Mouse (Mus musculus) myocyte (in vitro differentiated cells): ENCODE measurements around the gene Ugt1a8. TPM values are rescaled to one million over a fixed set of nuclear protein-coding genes. Genes with fewer than 3 reads are reported as not detected.

Experiments used
- H3K27me3 ChIP-seq: one replicate; pipeline ENCODE4 v1.6.1; 2011; ENCODE audit not compliant: control insufficient read depth, insufficient read depth, insufficient read length
- H3K36me3 ChIP-seq: one replicate; pipeline ENCODE4 v1.6.1; 2011; ENCODE audit not compliant: control insufficient read depth, insufficient read depth
- H3K4me2 ChIP-seq: one replicate; pipeline ENCODE4 v1.6.1; 2011; ENCODE audit warnings: low read depth, control low read depth
- H3K4me3 ChIP-seq: one replicate; pipeline ENCODE4 v1.5.1; 2011; ENCODE audit warnings: mild to moderate bottlenecking, control low read depth, moderate library complexity
- H3K79me2 ChIP-seq: one replicate; pipeline ENCODE4 v1.6.1; 2011; ENCODE audit not compliant: control insufficient read depth, insufficient read depth
- H3ac ChIP-seq: one replicate; pipeline ENCODE4 v1.6.1; 2011; ENCODE audit not compliant: control insufficient read depth, insufficient read length
- CEBPB ChIP-seq: IDR thresholded peaks from 2 replicates; pipeline ENCODE4 v1.6.1; 2011; ENCODE audit warnings: mild to moderate bottlenecking, moderate library complexity; ENCODE audit not compliant: poor library complexity, insufficient read depth, severe bottlenecking
- E2F4 ChIP-seq: IDR thresholded peaks from one replicate; pipeline ENCODE4 v1.6.1; 2011; ENCODE audit warnings: mild to moderate bottlenecking, control low read depth, moderate library complexity; ENCODE audit not compliant: insufficient read depth
- MAX ChIP-seq: IDR thresholded peaks from one replicate; pipeline ENCODE4 v1.6.1; 2011; ENCODE audit warnings: low read depth, mild to moderate bottlenecking, control low read depth
- MYOD1 ChIP-seq, 3 experiments: IDR thresholded peaks; one replicate each; pipeline ENCODE4 v1.6.1; 2011; ENCODE audit warnings: control low read depth in 2 of 3, low read depth in 2 of 3, mild to moderate bottlenecking in 2 of 3, moderate library complexity in 1 of 3; ENCODE audit not compliant: insufficient read length in 2 of 3, control insufficient read depth in 1 of 3
- MYOG ChIP-seq, 3 experiments: IDR thresholded peaks; one replicate each; pipeline ENCODE4 v1.6.1; 2011; ENCODE audit warnings: control low read depth in 2 of 3, low read depth in 2 of 3, mild to moderate bottlenecking in 2 of 3; ENCODE audit not compliant: insufficient read length in 2 of 3, control insufficient read depth in 1 of 3, insufficient read depth in 1 of 3
- POLR2A ChIP-seq: IDR thresholded peaks from one replicate; pipeline ENCODE4 v1.6.1; 2011; ENCODE audit warnings: low read depth, mild to moderate bottlenecking, control low read depth, moderate library complexity; ENCODE audit not compliant: insufficient read length
- POLR2AphosphoS2 ChIP-seq: IDR thresholded peaks from one replicate; pipeline ENCODE4 v1.6.1; 2011; ENCODE audit warnings: low read depth, control low read depth; ENCODE audit not compliant: insufficient read length
- REST ChIP-seq: IDR thresholded peaks from one replicate; pipeline ENCODE4 v1.6.1; 2011; ENCODE audit warnings: mild to moderate bottlenecking, control low read depth, moderate library complexity; ENCODE audit not compliant: insufficient read depth, insufficient read length
- SRF ChIP-seq: IDR thresholded peaks from one replicate; pipeline ENCODE4 v1.6.1; 2011; ENCODE audit warnings: low read depth; ENCODE audit not compliant: control insufficient read depth, insufficient read length
- TCF12 ChIP-seq: IDR thresholded peaks from one replicate; pipeline ENCODE4 v1.6.1; 2011; ENCODE audit warnings: mild to moderate bottlenecking, control low read depth; ENCODE audit not compliant: poor library complexity, insufficient read depth, severe bottlenecking
- TCF3 ChIP-seq: IDR thresholded peaks from one replicate; pipeline ENCODE4 v1.6.1; 2011; ENCODE audit warnings: low read depth, control low read depth; ENCODE audit not compliant: insufficient read length
- USF1 ChIP-seq: IDR thresholded peaks from one replicate; pipeline ENCODE4 v1.6.1; 2011; ENCODE audit warnings: low read depth, mild to moderate bottlenecking, control low read depth, moderate library complexity
- polyA plus RNA-seq: library from polyadenylated mRNA; unstranded; fragments of >200 nt; fragmentation: generic; extraction: Trizol; gene quantifications from one replicate; pipeline ENCODE4 v1.2.1, GENCODE M21; 2012; ENCODE audit warnings: missing spikeins

Gene Ugt1a8
- polyA plus RNA-seq, 1 experiment: not detected

- no peaks in the 10 kb centered on the region for H3K36me3 ChIP-seq
- no peak overlapping the region for H3K4me3 ChIP-seq
- H3K79me2 ChIP-seq: no peaks in the 10 kb centered on the region
- no peak for TF ChIP-seq MAX
- TF ChIP-seq TCF12: no peak
- no peak for TF ChIP-seq REST
- no peak for TF ChIP-seq POLR2AphosphoS2
- no peak for TF ChIP-seq MYOG (IDR thresholded peaks at IDR 0.05; ENCODE audit: control insufficient read depth in 1 of 3, insufficient read depth in 1 of 3, insufficient read length in 2 of 3, low read depth in 2 of 3)
- TF ChIP-seq USF1: no peak
- H3K4me2 ChIP-seq: no peak overlapping the region
- H3K27me3 ChIP-seq: peaks cover 19% of the 10 kb centered on the region
- no peak overlapping the region for H3ac ChIP-seq
Measured at GRCm38 (mm10) chr1:88238771-88239170, 151.2 kb downstream of the Ugt1a8 start.

DNA sequence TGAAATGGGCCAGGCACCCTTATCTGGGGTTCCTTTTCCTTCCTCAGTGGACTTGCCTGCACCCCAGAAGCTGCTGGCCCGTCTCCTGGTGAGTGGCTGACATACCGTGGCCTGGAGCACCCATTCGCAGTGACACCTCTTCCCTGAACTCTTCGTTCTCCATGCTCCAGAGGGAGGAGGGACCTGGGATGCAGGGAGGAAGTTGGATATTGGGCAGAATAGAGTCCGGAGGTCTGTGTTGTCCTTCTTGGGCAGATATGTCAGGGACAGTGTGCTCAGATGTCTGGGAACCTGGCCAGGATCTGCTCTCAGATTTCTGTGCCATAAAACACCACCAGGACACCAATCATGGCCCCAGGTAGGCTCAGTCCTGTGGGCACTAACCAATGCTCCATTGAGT lies 152.5 kb downstream of the Ugt1a8 start:
- peaks cover 15% of the 10 kb centered on the region for H3K27me3 ChIP-seq
- H3K79me2 ChIP-seq: no peaks in the 10 kb centered on the region
- no peaks in the 10 kb centered on the region for H3K36me3 ChIP-seq
- H3ac ChIP-seq: no peak overlapping the region
- TF ChIP-seq TCF12: no peak
- no peak for TF ChIP-seq USF1
- TF ChIP-seq POLR2A: no peak
- TF ChIP-seq MYOG (IDR thresholded peaks at IDR 0.05; ENCODE audit: control insufficient read depth in 1 of 3, insufficient read depth in 1 of 3, insufficient read length in 2 of 3, low read depth in 2 of 3): no peak
- no peak overlapping the region for H3K4me3 ChIP-seq
- no peak overlapping the region for H3K4me2 ChIP-seq

DNA sequence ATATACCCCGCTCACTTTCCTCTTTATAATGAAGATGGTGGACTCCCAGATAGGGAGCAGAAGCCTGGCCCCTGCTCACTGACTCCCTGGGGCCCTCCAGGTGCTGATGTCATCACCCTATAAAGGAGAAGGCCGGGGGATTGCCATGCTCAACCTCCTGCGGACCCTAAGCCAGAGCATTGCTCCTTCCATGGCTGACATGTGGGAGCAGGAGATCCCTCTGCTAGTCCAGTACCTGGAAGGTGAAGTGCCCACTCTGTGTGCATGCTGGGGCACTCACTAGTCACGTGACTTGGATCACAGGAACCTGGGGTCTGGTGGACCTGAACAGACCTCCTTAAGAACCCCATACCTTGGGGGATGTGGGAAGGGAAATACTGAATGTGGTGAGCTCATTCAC lies 153.0 kb downstream of the Ugt1a8 start:
- Histone ChIP-seq H3K27me3 (peaks cover 14% of the 10 kb centered on the region), H3K79me2 (no peaks in the 10 kb centered on the region), H3ac (no peak overlapping the region), H3K4me2 (no peak overlapping the region), H3K4me3 (no peak overlapping the region), H3K36me3 (no peaks in the 10 kb centered on the region)
- no peak for TF ChIP-seq SRF
- TF ChIP-seq E2F4: no peak
- no peak for TF ChIP-seq TCF12
- TF ChIP-seq MYOG (IDR thresholded peaks at IDR 0.05; ENCODE audit: control insufficient read depth in 1 of 3, insufficient read depth in 1 of 3, insufficient read length in 2 of 3, low read depth in 2 of 3): no peak
- TF ChIP-seq POLR2AphosphoS2: no peak
- no peak for TF ChIP-seq USF1
- TF ChIP-seq REST: no peak
- TF ChIP-seq CEBPB: no peak
- TF ChIP-seq MYOD1 (IDR thresholded peaks at IDR 0.05; ENCODE audit: control insufficient read depth in 1 of 3, insufficient read length in 2 of 3, low read depth in 2 of 3): no peak
- TF ChIP-seq POLR2A: no peak
- no peak for TF ChIP-seq TCF3
- TF ChIP-seq MAX: no peak

GRCm38 (mm10) chr1:88243861-88244260 lies 156.2 kb downstream of the Ugt1a8 start:
- no peaks in the 10 kb centered on the region for H3K36me3 ChIP-seq
- no peak overlapping the region for H3ac ChIP-seq
- no peak overlapping the region for H3K4me2 ChIP-seq
- no peak overlapping the region for H3K4me3 ChIP-seq
- TF ChIP-seq POLR2AphosphoS2: no peak
- TF ChIP-seq TCF3: no peak
- no peak for TF ChIP-seq E2F4
- TF ChIP-seq SRF: no peak
- TF ChIP-seq MYOG (IDR thresholded peaks at IDR 0.05; ENCODE audit: control insufficient read depth in 1 of 3, insufficient read depth in 1 of 3, insufficient read length in 2 of 3, low read depth in 2 of 3): no peak
- TF ChIP-seq TCF12: no peak
- TF ChIP-seq CEBPB: no peak
- no peak for TF ChIP-seq MYOD1 (IDR thresholded peaks at IDR 0.05; ENCODE audit: control insufficient read depth in 1 of 3, insufficient read length in 2 of 3, low read depth in 2 of 3)
- peaks cover 6% of the 10 kb centered on the region for H3K27me3 ChIP-seq
- no peaks in the 10 kb centered on the region for H3K79me2 ChIP-seq

DNA sequence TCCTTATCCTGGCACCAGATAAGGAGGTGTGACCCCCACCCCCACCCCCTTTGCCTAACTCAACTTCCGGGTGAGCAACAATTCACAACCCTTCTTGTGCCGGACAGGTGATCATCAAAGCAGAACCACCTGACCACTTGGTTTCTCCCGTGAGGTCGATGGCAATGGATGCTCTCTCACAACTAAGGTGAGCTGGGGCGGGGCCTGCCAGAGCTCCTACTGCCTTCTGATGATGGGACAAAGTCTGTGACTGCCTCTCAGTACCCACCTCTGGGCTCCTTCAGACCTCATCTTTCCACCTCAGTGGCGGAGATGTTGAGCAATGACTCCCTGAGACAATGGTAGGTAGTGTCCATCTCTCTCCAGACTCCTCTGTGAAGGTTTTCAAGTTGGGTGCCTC lies 158.3 kb downstream of the Ugt1a8 start:
- TF ChIP-seq REST: no peak
- no peak for TF ChIP-seq MAX
- no peak for TF ChIP-seq POLR2AphosphoS2
- no peak for TF ChIP-seq SRF
- no peak for TF ChIP-seq MYOD1 (IDR thresholded peaks at IDR 0.05; ENCODE audit: control insufficient read depth in 1 of 3, insufficient read length in 2 of 3, low read depth in 2 of 3)
- TF ChIP-seq TCF12: no peak
- no peaks in the 10 kb centered on the region for H3K36me3 ChIP-seq

DNA sequence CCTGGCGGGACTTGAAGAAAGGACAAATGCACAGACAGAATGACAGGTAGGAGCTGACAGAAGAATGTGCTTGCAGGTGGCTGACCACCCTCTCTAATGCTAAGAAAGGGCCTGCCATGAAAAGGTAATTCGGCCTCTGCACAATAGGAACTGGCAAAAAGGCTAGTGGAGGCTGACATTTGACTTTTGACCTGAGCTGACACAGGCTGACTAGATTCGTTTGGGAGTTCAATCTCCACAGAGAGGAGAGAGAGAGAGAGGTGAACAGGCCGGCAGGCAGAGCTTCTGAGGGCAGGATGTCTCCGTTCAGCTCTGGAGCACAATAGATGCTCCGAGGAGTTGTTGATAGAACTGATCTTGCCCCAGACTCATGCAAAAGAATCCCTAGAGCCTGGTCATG lies 158.8 kb downstream of the Ugt1a8 start:
- H3K4me3 ChIP-seq: no peak overlapping the region
- no peak overlapping the region for H3K4me2 ChIP-seq
- no peak for TF ChIP-seq E2F4
- no peak for TF ChIP-seq MAX
- no peak for TF ChIP-seq CEBPB
- TF ChIP-seq SRF: no peak
- TF ChIP-seq POLR2AphosphoS2: no peak
- TF ChIP-seq POLR2A: no peak
- TF ChIP-seq MYOG (IDR thresholded peaks at IDR 0.05; ENCODE audit: control insufficient read depth in 1 of 3, insufficient read depth in 1 of 3, insufficient read length in 2 of 3, low read depth in 2 of 3): no peak
- no peak for TF ChIP-seq TCF3
- TF ChIP-seq TCF12: no peak
- no peak for TF ChIP-seq MYOD1 (IDR thresholded peaks at IDR 0.05; ENCODE audit: control insufficient read depth in 1 of 3, insufficient read length in 2 of 3, low read depth in 2 of 3)
- no peak for TF ChIP-seq USF1
- no peak for TF ChIP-seq REST
- H3K27me3 ChIP-seq: peaks cover 14% of the 10 kb centered on the region
- H3ac ChIP-seq: no peak overlapping the region
- no peaks in the 10 kb centered on the region for H3K79me2 ChIP-seq
- H3K36me3 ChIP-seq: no peaks in the 10 kb centered on the region

More for the DNA sequence above, 158.3 kb downstream of the Ugt1a8 start:
- peaks cover 10% of the 10 kb centered on the region for H3K27me3 ChIP-seq
- no peak overlapping the region for H3K4me3 ChIP-seq
- H3K79me2 ChIP-seq: no peaks in the 10 kb centered on the region
- H3ac ChIP-seq: no peak overlapping the region
- no peak overlapping the region for H3K4me2 ChIP-seq
